Mouse (Mus musculus) MEL-GATA-1-ER (cell line): ENCODE measurements at regions not wholly inside any gene's neighbourhood (a gene's known extent, or its start where the extent isn't known, plus 50 kb on each side); places are given as distances from the start of the nearest gene placed in this dataset.
A peak's percentile ranks its signal among the peaks of the same experiment; 100 is the strongest.

ENCODE experiments used
- DNase-seq: peaks from one replicate; pipeline ENCODE4 v3.0.0-alpha.2; 2012; ENCODE audit warnings: low read depth; ENCODE audit errors: extremely low read depth

DNA sequence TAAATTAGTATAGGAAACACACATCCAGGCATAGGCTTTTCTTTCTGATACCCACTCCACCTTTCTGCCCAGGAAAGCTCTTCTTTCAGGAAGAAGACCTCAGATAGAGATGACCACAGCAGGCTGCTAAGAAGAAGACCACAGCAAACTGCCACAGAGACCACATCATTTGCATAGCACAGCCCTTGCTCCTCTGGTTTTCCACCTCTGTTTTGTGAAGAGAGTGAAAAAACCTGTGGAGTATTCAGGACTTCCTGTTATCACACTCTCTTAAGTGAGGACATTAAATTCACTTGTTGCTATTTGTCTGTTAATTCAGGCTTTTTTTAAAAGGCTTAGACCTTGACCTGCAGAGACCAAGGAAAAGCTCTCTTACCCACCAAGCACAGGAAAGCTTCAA lies 294.7 kb upstream of the Rnaseh2b start:
- DNase-seq: no peak

DNA sequence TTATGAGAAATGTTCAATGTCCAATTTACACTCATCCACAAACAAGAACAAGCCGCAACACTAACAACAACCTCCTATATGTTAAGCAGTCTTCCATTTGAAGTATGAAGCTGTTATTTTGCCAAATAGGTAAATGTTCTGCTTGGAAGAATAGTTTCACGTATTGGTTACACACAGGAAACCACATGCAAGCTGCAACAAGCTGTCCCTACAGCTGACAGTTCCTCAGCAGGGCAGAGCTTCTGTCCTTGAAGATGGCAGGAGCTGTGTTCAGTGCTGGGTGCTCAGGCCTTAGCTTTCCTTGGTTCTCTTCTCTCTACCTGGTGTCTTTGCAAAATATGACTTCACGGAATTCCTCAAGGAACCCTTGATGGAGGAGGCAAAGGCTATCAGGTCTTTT lies 294.1 kb upstream of the Rnaseh2b start:
- no peak for DNase-seq

DNA sequence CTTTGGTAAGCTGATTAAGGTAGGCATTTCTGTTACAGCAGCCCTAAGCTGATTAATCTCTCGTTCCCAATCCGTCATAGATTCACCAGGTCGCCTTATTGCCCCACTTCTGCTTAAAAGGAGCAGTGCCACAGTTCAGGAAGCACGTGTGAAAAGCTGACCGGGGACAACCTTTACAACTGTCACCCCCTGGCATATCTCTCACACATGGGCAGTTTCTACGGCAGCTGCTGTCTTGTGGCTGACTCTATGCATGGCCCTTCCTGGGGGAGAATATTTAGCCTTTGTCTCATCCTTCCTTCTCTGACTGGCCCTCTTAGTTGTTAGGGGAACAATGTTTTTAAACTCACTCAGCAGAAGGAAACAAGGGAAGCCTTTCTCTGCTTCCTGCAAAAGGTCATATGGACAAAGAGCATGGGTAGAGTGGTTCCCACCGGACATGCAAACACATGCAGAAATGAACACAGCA lies 290.9 kb upstream of the Rnaseh2b start:
- DNase-seq: no peak

DNA sequence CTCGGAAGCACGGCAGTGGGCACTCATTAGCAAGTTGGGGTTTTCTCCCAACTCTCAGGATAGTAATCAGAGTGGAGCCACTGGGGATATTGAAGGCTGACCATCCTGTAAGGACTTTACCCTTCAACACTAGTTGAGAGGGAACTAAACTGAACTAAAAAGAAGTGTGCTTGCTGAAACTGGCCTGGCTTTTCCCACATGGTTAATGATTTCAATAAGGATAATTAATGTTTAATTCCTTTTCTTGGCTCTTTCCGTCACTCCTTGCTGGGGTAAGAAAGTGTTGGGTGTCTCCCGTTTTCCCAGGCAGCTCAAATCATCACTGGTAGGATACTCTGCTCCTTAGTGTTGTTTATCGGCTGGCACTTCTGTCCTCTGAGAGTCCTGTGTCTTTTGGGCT lies 290.3 kb upstream of the Rnaseh2b start:
- no peak for DNase-seq

DNA sequence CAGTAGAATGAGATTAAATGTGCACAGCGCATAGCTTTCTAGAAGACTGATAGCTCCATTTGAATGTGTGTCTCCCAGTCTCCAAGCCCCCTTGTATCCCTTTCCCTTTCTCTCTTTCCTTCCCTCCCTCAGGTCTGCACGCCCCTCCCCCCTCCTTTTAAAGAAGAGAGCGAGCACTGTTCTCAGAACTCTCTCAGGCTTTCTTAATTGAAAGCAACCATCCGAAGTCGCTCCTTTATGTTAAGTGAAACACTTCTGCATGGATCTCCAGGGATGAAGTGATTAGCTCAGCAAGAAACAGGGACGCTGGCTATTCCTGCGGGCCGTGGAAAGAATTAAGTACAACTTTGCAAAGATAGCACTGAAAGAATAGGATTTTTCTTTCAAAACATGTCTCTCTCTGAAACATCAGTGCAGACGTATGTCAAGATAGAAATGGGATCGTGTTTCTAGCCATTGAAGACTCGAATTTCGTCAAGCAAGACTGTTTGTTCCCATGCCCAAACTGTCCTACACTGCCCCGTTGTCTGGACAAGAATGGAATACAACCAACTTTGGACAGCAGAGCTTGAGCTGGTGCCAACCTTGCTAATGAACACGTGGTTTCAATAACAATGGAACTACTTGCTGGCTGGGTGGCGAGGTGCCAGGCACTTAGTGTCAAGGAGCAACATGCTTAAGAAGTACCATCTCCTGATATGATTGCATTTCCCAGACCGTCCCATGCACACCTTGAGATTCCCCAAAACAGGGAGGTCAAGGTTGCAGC lies 289.2 kb upstream of the Rnaseh2b start:
- DNase-seq: no peak

DNA sequence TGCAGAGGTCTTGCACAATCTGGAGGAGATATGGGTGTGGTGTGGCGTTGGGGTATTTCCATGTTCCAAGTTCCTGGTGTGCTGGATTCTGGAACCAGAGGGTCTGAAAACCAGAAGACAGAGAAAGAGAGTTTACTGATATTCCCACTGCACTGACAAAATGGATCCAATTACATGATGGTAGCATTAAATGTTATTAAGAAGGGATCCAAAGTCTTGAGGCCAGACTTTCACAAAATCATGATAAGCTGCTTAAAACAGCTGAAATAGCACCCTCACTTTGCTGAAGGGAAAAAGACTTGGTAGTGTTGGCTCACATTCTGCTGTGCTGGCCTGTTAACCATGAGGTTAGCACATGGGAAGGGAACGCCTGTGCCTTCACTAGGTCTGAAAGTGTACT lies 288.6 kb upstream of the Rnaseh2b start:
- no peak for DNase-seq

DNA sequence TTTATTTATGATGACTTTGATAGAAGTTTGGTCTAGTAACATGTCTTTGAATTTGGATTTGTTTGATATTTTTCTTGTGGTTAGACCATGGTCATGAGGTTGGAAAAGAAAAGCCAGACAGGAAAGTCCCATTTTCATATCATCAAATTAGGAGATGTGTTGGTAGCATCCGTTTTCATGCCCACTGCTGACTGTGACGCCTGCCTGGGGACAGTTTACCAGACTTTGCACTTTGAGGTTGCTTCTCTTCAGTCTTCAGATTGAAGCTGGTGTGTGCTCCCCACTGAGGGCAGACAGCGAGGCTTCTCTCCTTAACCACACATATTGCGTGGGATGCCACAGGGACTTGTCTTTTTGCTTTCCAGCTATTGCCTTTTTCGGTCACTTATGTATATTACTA lies 283.7 kb upstream of the Rnaseh2b start:
- no peak for DNase-seq

DNA sequence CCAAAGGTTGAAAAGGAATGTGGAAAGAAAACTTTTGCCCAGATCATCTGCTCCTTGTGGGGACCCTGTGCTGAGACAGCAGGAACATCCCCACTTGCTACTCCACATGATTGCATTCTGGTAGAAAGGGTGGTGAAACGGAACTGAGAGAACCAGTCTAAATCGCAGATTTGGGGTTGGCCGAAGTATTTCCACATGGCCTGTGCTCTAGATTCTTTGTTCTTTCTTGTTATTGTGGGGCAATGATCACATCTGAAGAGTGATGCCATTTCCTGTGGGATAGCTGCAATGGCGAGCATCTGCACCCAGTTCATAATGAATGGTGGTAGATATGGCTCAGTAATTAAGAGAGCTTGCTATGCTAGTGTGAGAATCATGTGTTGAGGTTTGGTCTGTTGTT lies 273.6 kb upstream of the Rnaseh2b start:
- no peak for DNase-seq

DNA sequence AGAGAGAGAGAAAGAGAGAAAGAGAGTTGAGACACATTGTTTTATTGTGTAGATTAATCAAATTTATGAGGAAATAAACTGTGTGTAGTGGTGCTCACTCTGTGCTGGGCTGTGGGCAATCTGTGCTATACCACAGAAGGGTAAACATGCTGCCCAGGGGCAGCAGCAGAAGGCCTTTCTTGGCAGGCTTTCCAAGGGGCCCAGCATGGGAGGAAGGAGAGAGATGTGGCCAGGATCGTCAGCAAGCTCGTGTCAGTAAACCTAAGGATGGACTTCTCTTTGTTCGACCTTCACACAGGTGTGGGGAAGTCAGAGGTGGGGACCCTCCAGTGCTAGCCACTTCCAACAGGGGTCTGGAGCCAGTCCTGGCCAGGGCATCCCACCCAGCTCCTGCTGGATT lies 271.4 kb upstream of the Rnaseh2b start:
- DNase-seq: no peak

DNA sequence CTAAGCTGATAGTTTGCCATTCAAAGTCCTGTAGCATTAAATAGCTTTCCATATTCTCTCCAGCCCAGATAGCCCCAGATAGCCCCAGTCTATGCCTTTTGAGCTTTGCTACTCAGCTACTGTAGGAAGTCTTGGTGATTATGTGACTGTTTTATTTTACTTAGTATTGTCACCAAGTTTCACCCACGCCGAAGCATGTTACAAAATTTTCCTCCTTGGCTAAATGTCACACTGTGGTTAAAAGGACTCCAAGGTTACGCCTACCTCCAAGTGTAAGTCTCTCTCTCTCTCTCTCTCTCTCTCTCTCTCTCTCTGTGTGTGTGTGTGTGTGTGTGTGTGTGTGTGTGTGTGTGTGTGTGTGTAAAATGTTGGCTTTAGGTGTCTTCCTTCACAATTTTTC lies 270.2 kb upstream of the Rnaseh2b start:
- no peak for DNase-seq

DNA sequence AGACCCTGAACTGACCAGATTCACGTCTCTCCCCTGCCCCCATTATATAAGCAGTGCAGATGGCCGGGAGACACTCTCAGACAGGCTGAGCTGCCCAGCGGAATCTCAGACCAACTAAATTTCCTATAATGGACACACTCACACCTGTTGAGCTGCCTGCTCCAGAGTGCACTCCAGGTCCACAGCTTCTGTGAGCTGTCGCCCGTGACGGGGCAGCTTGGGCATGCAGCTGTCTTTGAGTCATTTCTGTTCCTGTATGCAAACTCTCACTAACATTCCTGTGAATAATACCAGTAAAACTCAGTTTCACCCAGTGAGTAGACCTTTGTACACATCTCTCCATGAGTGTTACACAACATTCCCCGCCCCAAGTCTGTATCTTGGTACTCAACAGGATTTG lies 269.4 kb upstream of the Rnaseh2b start:
- no peak for DNase-seq

DNA sequence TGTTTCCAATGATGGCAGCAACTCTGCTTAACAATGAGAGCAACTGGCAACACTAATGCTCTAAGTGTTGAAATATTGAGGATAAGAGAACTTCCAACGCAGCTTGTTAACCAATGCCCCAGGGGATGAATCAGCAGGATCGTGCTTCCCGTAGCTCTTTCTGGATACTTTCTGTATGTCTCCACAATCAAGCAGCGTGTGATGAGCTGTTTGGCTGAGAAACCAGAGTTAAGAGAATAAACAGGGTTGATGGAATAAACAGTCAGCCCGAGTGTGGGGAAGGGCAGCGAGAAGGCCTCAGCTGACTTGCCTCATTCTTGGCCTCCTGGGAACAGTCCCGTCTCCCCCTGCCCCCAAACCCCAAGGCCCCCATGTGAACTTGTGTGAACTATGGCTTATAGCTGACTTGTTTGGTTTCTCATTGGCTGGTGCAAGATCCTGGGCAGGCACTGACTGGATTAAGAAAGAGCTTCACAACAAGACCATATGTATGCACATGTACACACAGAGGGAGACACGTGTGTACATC lies 264.6 kb upstream of the Rnaseh2b start:
- no peak for DNase-seq

DNA sequence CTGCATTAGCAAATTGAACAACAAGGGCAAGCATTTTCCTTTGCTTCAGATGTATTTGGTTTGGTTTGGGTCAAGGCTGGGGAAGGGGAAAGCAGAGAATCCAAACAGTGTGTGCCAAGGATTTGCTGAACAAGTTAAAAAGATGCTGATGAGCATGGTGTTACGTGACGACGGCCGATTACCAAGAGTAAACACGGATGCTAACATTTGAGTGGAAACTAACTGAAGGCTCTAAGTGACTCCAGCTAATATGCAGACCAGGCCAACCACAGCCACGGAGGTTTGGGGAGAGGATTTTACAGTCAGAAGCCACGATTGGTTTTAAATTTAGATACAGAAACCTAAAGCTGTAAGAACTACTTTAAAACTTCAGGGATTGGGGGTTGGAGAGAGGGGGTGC lies 262.3 kb upstream of the Rnaseh2b start:
- no peak for DNase-seq

DNA sequence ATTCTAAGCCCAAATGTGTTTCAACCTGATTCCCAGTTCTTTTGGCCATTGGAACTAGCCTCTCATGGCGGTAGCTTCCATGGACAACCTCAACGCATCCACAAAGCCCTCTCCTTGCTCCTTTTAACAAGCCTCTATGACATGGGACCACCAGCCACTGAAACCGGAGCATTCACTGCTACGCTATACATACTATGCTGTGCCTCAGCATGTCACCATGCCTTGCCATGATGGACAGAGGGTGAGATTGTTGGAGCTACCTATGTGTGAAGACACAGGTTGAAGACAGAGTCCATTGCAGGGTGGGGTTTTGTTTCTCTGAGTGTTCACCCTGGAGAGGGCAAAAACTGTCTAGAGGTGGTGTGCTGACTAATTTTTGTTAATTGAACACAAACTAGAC lies 258.7 kb upstream of the Rnaseh2b start:
- no peak for DNase-seq

DNA sequence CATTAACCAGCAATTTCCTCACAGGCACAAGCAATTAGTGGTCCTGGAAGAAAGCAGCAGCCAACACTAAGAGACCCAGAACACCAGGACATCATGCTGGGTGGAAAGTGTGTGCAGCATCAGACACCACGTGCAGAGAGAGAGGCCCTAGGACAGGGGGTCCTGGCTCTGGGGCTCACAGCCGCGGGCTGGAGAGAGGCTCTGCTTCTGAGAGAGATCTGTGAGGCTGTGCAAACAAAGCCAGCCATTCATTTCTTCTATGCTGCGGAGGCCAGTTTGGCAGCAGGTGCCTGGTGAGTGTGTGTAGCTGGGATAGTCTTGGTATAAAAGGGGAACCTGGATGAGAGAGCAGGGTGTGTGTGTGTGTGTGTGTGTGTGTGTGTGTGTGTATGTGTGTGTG lies 257.7 kb upstream of the Rnaseh2b start:
- DNase-seq: no peak

DNA sequence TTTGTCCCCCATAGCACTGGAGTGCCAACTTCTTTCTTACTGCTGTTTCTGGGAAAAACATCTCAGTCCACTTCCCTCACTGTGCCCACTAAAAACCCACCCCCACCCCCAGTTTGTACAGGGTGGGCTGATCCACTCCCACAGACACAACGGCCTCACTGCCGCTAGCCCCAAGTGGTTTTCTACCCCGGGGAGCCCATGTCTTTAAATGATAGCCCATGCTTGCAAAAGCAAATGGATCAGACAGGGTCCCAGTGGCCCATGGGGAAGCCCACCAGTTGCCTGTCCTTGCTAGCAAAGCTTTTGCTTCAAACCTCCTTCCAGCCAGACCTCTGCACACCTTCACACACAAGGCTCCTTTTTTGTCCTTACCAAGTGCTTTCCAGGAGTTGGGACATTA lies 257.0 kb upstream of the Rnaseh2b start:
- DNase-seq: no peak

DNA sequence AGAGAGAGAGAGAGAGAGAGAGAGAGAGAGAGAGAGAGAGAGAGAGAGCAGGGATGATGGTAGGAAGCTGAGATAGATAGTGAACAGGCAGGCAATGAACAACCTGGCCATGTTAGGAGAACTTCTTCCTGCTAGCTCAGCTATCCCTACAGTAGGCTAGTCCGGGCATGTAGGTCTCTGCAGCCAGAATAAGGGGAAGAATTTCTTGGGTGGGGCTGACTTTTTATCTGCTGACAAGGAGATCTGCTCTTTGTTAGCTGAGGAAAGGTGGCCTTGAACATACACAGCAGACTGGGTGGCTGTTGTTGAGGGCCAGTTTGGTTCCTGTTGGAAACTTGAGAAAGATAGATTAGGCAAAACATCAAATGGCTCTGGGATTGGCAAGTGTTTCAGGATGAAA lies 254.9 kb upstream of the Rnaseh2b start:
- DNase-seq: no peak

DNA sequence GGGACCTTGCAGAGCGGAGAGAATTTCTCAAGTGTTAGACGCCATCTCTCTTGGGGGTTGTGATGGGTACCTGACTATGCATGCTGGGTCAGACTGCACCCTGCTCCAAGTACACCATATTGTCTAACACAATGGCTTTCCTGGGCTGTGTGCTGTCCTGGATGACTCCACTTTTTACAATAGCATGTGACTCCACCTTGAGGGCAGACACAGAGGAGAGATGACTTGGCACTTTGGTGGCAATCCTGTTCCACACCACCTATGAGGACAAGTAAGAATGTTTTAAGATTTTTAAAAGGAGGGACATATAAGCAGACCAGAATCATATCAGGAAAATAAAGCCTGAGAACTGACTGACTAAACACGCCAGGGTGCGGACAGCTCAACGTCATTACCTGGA lies 254.5 kb upstream of the Rnaseh2b start:
- no peak for DNase-seq

DNA sequence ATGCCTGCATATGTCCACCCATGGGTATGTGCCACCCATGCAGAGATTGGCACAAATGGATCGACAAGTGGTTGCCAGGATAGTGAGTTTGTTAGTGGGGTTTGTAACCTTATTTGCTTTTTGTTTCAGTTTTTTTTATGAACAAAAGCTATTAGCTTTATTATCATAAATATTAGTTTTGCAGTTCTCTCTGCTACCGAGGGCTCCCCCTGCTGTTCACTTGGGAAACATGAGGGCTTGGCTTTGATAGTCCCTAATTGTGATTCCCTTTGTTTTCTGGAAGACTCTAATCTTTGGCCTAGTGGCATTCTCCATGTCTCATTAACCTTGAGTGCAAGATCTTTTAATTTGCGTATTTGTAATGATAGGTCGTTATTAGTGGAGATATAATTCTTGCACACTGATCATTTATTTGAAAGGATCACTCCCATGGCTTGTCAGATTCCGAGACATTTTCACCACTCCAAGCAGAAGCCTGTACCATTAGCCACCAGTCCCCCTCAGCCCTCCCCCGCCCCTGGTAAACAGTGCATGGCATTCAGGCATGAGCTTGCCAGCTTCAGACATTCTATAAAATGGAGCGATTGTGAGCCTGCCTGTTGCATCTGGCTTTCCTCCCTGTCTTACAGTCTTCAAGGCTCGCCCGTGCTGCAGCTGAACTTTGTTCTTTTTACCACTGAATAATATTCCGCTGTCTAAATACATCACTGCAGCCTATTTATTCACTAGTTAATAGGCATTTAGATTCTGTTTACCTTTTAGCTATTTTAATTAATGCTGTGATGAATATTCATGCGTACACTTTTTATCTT lies 249.9 kb upstream of the Rnaseh2b start:
- DNase-seq: peak; percentile 10

DNA sequence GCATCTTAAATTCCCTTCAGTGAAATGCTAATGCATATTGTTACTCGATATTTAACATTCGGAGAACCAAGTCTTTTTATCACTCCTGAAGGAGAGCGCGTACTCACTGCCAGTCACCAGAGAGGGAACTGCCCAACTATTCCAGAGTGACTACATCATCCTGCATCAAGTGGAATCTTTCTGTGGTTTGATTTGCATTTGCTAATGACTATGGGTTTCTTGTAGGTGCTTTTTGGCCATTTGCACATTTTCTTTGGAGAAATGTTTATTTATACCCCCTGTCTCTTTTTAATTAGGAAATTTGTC lies 249.3 kb upstream of the Rnaseh2b start:
- no peak for DNase-seq

DNA sequence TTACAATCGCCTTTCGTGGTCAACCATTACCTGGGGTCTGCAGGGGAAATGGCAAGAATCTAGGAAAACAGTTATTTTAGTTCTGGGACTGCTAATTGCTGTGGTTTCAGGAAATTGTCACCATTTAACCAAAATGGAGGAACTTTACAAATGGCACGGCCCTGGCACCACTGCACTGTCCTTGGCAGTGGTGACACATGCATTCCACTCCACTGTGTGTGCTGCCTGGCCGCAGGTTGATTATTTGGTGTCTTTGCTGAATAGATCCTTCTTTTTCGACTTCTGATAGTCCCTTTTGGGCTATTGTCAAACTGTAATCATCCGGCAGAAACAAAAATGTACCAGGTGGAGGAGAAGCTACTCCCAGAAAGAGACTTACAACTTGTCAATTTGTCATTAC lies 241.4 kb upstream of the Rnaseh2b start:
- DNase-seq: no peak

DNA sequence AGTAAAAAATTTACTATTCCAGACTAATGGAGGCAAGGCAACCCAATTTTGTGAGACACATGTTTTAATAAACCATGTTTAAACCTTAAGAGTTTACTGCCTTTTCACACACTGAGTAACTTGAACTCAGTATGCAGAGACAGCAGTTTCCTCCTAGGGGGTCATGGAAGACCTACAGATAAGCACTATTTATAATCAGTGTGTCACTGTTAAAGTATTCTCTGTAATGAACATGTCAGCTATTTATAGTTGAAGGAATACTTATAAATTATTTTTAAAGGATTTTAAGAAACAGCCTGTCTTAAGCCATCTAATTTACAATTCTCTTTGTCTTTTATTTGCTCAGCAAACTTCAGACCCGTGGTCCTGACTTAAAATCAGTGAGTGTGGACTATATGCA lies 240.5 kb upstream of the Rnaseh2b start:
- no peak for DNase-seq

DNA sequence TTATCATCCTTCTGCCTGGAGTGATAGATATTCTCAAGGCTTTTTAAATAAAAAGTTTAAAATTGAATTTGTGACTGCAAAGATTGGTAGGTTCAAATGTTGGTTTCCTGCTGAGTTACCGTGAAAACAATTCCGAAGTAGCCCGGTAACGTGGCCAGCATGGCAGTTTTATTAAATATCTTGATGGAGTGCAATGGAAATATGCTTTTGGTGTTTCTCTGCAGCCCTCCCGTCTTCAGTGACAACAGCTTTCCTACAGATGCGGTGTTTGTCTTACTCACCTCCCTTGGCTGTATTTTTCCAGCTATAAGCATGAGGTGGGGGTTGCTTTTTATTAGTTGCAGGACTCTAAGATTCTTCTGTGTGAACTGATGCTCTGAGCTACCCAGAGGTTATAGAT lies 239.4 kb upstream of the Rnaseh2b start:
- no peak for DNase-seq
